8 mouse cellular contexts compared by ENCODE assay signal in genomic region chr7:89773352-89773921, GRCm38 (mm10).
DNase-seq lines count a peak whose midpoint lies in the region; ATAC-seq and TF ChIP-seq lines count a peak whose summit lies in the region.

No protein-coding gene starts in this region.

- TF ChIP-seq CTCF in testis, adult 2 months (IDR thresholded peaks at IDR 0.05; ENCODE audit: control insufficient read depth, insufficient read depth, insufficient replicate concordance, low read depth, low read length): no peak

- no peaks in the 10 kb centered on the region for H3K4me1 ChIP-seq in testis, adult 2 months (ENCODE audit: control insufficient read depth, insufficient read depth, low read length)
- peaks cover 2% of the 10 kb centered on the region; the same call in 1 of the 2 replicates for H3K4me1 ChIP-seq in heart, embryonic 16.5 days (ENCODE audit: control insufficient read depth, insufficient read depth, low read length)

- H3K4me2 ChIP-seq in heart, embryonic 16.5 days (ENCODE audit: low read depth, low read length): no peak overlapping the region

- peak overlapping the region; percentile 49 for H3K27ac ChIP-seq in testis, adult 2 months (ENCODE audit: control insufficient read depth, insufficient read depth, low read depth, low read length)
- peak overlapping the region; percentile 54 for H3K27ac ChIP-seq in heart, embryonic 16.5 days (ENCODE audit: low read length)

- peak; percentile 37; the same call in 1 of the 2 replicates for ATAC-seq in heart, embryonic 16.5 days (replicated peaks; ENCODE audit: extremely low read depth, insufficient read depth, low FRiP score)
- no peak for ATAC-seq in CD4-positive, CD25-positive, alpha-beta regulatory T cell, adult 4 months

- no peak for TF ChIP-seq POLR2A in testis, adult 2 months (IDR thresholded peaks at IDR 0.05; ENCODE audit: control insufficient read depth, low read depth, low read length)

- no peak overlapping the region for H3K9ac ChIP-seq in heart, embryonic 16.5 days (ENCODE audit: low read length)

- H3K27me3 ChIP-seq in testis, adult 2 months (ENCODE audit: control insufficient read depth, insufficient read depth, low read length): no peaks in the 10 kb centered on the region
- H3K27me3 ChIP-seq in heart, embryonic 16.5 days (ENCODE audit: control insufficient read depth, insufficient read depth, low read length): no peaks in the 10 kb centered on the region

- 57% methylated on average over 3 of the region's 3 CpGs for WGBS in heart, embryonic 16.5 days

- no peak for DNase-seq in testis, postnatal 10 days (ENCODE audit: low spot score)
- peak; percentile 23 to 66 for DNase-seq in kidney, postnatal 36 days
- DNase-seq in testis, postnatal 14 days (ENCODE audit: low spot score): peak; percentile 2
- DNase-seq in adrenal gland, postnatal 25 days: no peak
- no peak for DNase-seq in left cerebral cortex, adult 18-20 months (ENCODE audit: low spot score in 2 of 2)

- H3K4me3 ChIP-seq in testis, adult 2 months (ENCODE audit: control insufficient read depth, low read depth, low read length): no peak overlapping the region
- H3K4me3 ChIP-seq in heart, embryonic 16.5 days (ENCODE audit: low read length): no peak overlapping the region

- H3K36me3 ChIP-seq in testis, adult 2 months (ENCODE audit: control insufficient read depth, insufficient read depth, low read length): no peaks in the 10 kb centered on the region
- no peaks in the 10 kb centered on the region for H3K36me3 ChIP-seq in heart, embryonic 16.5 days (ENCODE audit: control insufficient read depth, insufficient read depth)

- H3K9me3 ChIP-seq in heart, embryonic 16.5 days (replicated peaks; ENCODE audit: control insufficient read depth, low read length): peaks cover 3% of the 10 kb centered on the region; the same call in 1 of the 2 replicates

Comparison
In these comparisons a context has a peak if more than half of its experiments do, and no peak if none do; other contexts are left out.
1. DNase-seq: peak in kidney, postnatal 36 days (2 of 2) and testis, postnatal 14 days (single experiment); none in testis, postnatal 10 days (single experiment), adrenal gland, postnatal 25 days (single experiment) and left cerebral cortex, adult 18-20 months (0 of 2).